Mouse (Mus musculus) large intestine, adult 2 months (tissue): ENCODE measurements around the gene Erich3. TPM values are rescaled to one million over a fixed set of nuclear protein-coding genes. Genes with fewer than 3 reads are reported as not detected.
"Not testable (repeated sequence)": the region's sequence is repeated elsewhere in the genome, so short reads cannot be mapped to it uniquely, and the experiment has no call there.

Experiments used
- DNase-seq: peaks from one replicate; pipeline ENCODE4 v3.0.0-alpha.2; 2012; ENCODE audit warnings: low read depth, low spot score
- WGBS: fragments of 180-500 bp; shearing (Covaris S2); methylation state at CpG from one replicate; pipeline ENCODE4 v1.1.7; 2018; 5-methylcytosine and 5-hydroxymethylcytosine counted together
- polyA plus RNA-seq: library from polyadenylated mRNA; depleted of rRNA; stranded (reverse); fragments of >200 nt; gene quantifications from 2 replicates; pipeline ENCODE4 v1.2.3, GENCODE M21; 2012; rRNA removed

The Erich3 gene
- 0.05 TPM in 1 of 2 replicates, not detected in the other for polyA plus RNA-seq

DNA sequence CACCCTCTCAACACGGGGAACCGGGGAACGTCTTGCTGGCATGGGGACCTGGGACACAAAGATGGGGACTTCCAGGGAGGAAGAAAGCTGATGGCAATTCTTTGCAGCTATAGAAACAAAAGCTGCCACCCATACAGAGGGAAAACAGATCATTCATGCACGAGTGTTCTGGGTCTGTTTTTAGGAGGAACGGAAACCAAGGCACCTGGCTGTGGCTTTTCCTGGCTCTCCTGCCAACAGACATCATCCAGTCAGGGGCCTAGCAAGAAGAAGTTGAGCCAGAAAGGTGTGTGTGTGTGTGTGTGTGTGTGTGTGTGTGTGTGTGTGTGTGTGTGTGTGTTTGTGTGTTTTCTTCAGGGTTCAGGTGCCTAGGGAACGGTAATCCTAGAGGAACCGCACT, at the start of gene Erich3:
Gene Erich3, plus strand, starts transcription at position 315 of the 400 bp plus-strand sequence.
- DNase-seq: no peak
- WGBS: 42% methylated on average over 7 of the region's 7 CpGs

DNA sequence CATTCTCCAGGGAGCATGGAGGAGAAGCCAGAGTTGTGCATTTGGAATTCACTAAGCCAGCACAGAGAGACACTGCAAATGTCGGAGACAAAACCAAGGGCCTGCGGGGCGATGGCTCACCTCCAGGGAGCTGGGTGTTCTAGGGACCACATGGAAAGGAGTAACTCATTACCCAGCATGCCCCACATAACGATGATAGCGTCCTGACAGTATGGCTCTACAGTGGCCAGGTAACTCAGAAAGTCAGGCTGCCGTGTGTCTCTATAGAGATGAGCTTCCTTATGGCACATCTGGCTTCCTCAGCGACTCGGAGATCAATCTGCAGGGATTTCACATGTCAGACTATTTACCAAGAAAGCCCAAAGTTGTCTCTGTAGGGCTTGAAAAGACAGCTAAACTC, 48.9 kb upstream of the Erich3 start:
- DNase-seq: no peak
- WGBS: 91% methylated on average over 8 of the region's 8 CpGs

DNA sequence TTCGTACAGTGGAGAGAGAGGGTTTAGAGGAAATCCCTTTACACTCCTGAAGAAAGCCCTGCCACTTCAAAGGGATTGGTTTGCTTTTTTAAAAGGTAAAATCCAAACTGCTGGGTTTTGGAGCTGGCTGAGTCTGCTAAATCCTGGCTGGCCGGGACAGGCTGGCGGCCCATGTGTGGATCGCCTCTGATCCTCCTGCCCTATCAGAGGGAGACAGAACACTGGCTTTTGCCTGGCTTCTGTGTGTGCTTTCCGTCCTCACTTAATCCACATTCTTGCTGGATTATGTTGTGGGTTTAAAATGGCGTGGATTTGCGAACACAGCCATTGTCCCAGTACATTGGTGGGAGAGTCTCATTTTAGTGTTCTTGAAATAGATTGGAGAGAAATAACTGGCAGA, 48.4 kb upstream of the Erich3 start:
- WGBS: 91% methylated on average over 7 of the region's 7 CpGs
- DNase-seq: no peak

DNA sequence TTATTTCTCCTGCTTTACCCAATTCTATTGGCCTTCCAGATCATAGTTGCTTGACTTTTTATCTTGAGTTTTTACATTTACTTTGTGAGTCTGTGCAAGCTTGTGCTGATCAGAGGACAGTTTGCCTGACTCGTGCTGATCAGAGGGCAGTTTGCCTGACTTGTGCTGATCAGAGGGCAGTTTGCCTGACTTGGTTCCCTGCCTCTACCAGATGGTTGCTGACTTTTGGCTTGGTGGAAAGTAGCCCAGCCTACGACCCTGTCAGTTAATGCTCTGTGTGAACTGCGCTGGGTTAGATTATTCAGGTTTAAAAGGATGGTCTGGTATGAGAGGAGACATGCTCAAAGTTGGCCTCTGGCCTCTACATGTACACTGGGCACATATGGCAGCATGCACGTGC, 47.6 kb upstream of the Erich3 start:
- WGBS: 88% methylated on average over 4 of the region's 4 CpGs
- DNase-seq: no peak

DNA sequence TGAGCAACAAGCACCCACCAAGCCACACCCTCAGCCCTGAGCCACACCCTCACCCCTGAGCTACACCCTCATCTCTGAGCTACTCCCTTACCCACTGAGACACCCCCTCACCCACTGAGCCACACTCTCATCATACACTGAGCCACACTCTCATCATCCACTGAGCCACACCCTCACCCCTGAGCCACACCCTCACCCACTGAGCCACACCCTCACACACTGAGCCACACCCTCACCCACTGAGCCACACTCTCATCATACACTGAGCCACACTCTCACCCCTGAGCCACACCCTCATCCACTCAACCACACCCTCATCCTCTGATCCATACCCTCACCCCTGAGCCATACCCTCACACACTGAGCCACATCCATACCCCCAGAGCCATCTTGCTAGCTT, 35.4 kb upstream of the Erich3 start:
- DNase-seq: no peak

DNA sequence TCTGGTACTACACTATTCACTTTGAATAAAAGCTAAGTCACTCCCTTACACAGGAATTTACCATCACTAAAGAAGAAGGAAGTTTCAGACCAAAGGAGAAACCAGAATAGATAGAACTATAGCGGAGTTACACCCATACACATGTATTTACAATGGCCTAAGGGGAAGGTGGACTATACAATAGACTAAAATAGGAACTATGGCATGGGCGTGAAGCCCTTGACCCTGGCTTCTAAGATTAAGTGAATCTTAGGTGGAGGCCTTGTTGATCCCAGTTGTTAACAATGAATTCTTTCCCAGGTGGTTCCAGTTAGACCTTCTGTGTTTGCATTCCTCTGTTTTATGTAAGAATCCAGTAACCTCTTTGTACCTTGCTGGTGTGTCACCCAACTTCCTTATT, 32.4 kb upstream of the Erich3 start:
- 43% methylated on average over 2 of the region's 2 CpGs for WGBS
- DNase-seq: not testable (repeated sequence)

DNA sequence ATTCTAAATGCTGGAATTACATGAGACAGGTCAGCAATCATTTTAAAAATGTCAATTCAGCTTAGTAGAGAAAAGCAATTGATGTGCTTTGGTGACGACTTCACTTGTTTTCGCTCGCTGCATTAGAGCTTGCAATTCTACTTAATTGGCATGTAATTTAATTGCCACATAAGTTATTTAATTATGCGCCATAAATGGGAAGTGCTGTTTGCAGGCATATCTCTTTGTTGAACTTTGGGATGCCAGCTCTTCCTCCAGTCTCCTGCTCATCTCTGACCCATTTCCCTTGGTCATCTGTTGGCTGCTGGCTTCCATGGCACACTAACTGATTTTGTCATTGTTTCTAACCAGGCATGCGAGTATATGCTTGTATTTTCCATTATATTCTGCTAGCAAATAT, 30.6 kb upstream of the Erich3 start:
- no peak for DNase-seq
- WGBS: 88% methylated on average over 5 of the region's 5 CpGs

DNA sequence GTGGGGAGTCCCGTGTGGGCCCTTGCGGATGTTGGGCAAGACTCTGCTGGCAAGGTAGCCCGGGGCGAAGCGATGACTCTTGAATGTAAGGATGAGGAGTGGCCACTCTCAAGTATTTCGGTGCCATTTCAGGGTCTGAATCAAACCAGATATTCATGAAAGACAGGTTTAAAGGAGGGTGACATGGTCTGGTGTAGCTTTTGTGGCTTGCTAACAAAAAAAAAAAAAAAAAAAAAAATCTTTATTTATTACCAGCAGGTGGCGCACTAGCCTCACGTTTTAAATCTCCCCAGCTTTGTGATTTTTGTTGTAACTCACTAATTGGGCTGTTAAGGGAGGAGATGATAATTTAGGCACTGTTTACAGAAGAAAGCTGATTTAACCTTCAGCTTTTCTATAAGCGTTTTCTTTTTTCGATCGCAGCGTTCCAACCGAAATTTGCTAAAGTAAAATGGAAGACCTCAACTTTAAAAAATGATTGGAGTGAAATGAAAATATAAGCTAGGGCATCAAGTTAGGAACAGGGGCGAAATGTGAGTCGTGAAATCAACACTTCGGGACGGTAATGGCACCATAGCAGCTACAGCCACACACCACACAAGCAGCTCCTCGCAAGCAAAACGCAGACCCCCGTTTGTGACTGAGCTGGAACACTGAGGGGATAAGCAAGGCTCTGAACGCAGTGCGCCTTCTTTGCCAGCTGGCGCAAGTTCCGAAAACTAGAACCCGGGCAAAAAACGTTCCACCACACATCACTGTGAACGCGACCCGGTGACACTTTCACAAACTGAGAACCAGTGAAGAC, 16.8 kb upstream of the Erich3 start:
- DNase-seq: no peak

DNA sequence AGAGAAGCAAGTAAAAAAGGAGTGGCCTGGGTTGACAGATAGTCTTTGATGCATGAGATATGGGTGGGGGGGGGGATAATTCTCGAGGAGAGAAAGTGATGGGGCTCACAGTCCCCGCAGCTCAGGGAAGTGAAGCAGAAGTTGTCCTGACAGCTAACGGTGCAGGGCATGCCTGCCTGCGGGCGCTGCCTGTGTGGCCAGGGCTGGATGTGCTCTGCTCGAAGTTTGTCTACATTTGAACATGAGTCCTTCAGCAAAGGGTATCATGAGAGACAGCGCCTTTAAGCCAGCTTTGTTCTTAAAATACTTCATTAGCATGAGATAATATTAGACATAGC, 16.2 kb upstream of the Erich3 start:
- no peak for DNase-seq
- WGBS: 58% methylated on average over 7 of the region's 7 CpGs

More for the DNA sequence above, 16.8 kb upstream of the Erich3 start:
- 44% methylated on average over 29 of the region's 29 CpGs for WGBS

DNA sequence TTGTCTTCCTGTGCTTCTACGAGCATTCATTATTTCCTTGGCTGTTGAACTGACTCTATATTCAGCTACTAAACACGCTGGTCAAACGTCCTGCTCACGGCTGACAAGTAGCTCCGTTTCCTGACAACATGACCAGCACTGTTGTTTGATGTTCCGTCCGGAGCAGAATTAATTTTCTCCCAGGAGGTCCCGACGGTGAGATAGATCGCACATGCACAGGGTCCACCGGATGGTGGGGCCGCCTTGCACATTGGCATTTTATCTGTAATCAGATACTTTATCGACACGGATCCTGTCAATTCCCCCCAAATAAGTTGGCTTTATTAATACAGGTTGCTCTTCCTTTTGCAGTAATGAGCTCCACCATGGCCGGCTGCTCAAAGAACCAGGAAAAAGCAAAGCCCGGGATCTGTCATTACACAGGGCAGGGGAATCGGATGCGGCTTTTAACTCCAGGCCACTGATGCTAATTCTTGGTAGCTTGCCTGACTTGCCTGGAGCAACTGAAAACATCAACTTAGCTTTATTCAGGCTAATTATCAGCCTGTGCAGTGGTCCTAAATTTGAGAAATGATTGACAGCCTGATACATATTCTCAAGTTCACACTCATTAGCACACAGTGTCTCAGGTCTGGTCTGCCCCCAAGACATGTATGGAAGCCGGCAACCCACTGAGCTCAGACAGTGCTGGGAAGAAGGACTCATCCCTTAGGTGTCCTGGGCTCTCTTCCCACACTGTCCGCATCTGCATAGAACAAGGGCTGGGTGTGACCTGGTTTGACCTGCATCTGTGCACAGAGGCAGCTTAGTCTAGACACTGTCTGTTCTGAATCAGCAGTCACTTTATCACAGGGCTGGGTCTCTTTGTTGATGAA, 14.0 kb upstream of the Erich3 start:
- WGBS: 83% methylated on average over 20 of the region's 20 CpGs
- no peak for DNase-seq

DNA sequence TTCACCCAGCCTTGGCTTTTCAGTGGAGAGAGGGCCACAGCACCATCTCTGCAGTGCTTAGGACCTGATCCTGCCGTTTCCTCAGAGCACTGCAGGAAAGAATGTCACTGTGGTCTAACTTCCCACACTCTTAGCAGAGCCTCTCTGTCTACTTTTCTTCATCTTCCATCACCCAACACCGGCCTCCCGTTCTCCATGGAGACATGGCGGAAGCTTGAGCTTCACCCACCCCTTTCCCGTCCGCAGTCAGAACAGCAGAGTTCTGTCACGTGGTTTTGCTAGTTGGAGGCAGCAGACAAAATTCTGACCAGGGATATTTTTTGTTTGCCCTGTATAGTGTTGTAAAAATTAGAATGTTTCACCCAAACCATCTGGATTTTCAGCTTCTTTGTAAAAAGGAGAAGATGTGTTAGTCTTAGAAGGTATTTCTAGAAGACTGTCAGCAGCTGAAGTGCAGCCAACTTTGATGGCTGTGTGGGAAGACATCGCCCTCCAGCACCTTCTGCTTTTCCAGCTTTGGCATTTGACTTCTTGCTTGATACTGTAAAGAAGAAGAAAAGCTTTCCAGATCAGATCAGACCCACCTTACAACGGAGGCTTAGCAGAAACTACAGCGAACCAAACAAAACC, 12.4 kb upstream of the Erich3 start:
- WGBS: 78% methylated on average over 10 of the region's 10 CpGs
- no peak for DNase-seq

DNA sequence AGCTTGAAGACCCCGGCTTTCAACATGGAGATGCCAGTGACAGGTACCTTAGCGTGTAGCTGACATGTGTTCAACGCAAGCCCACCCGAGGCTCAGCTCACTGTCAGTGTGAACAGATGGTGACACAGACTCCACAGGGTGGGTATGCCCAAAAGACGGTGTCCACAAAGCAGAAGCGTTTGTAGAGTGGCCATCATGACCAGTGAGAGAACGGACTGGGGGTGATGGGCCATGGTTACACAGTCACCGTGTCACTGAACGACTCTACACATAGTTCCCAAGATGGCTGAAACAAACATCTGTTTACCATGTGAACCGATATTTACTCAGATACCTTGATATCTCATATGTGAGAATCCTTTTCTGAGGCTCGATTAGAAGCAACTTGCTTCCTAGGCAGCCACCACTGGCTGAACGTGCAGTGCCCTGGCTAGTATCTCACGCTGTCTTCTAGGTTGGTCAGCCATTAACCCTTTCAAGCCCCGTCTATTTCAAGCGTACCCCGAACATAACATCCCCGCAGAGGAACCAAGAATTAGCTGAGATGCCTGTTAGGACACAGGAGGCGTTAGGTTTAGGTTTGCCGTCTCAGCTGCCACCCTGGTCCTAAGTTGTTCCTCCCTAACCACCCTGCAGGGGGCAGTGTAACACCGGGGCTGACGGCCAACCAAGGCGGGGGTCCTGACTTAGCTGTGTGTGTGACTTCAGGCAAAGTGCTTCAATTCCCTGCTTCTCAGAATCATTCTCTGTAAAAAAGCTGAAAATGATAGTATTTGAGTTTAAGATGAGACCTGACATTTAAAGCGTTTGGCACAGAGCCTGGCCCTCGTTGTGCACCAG, 10.9 kb upstream of the Erich3 start:
- no peak for DNase-seq
- 41% methylated on average over 24 of the region's 24 CpGs for WGBS

DNA sequence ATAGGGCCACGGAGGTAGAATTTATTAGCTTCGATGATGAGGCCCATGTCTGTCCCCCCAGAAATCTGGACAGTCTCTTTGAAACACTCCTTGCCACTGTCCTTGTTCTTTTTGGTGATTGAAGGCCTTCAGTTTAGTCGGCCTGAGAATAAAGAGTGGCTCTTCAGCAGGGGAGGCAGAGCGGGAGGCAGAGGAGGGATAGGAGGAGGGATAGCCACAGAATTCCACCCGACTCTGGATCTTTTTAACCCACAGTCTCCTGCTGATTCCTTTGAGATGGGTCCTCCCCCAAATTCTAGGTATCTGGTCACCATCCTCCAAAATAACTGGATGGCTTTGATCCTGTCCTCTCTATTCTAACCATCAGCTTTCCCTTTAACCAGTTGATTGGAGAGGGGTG, 10.2 kb upstream of the Erich3 start:
- WGBS: 53% methylated on average over 5 of the region's 5 CpGs
- DNase-seq: no peak

DNA sequence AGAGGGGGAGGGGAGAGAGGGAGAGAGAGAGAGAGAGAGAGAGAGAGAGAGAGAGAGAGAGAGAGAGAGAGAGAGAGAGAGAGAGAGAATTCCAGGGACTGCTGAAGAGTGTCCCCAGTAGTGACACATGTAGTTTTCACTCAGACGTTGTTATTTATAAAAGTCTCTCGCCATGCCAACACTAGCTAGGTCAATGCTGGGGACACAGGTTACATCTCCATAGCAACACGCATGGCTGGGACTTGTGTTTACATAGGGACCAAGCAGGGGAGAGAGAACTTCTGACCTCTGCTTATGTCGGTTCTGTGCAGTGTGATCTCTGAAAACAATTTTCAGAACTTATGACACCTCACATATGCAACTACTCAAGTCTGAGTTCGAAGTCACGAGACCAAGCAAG, 9.4 kb upstream of the Erich3 start:
- 44% methylated on average over 6 of the region's 6 CpGs for WGBS
- no peak for DNase-seq

DNA sequence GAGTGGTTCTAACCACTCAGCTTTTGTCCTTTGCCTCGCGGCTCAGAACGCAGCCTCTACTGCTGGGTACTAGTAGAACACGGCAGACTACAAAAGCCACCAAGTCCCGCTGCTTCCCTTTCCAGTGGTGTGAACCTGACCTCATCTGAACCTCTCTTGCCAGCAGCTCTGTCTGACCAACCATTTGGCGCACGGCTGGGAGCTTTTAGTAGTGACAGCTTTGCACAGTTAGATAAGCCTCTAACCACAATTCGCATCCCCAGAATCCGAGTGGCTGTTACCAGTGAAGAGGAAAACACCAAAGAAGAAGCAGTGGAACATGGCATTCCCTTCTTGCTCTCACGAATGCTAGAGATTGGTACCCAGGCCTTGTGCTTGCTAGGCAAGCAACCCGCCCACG, 8.8 kb upstream of the Erich3 start:
- no peak for DNase-seq
- 77% methylated on average over 12 of the region's 12 CpGs for WGBS

DNA sequence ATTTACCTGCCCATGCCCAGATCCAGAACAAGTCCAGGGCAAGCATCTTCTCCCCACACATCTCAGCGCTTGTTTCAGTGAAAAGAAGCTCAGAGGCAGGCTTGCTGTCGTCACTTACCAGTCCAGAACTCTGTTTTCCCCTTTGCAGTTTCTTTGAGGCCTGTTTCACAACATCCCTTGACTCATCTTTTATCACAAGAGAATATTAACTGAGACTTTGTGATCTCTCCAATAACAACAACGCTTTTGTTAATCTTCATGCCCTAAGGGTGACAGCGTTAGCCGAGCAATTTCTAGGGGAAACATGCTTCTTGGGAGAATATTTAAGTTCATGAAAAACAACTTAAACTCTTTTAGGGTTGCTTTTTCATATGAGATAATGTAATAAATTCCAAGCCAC, 7.9 kb upstream of the Erich3 start:
- 90% methylated on average over 5 of the region's 5 CpGs for WGBS
- no peak for DNase-seq

DNA sequence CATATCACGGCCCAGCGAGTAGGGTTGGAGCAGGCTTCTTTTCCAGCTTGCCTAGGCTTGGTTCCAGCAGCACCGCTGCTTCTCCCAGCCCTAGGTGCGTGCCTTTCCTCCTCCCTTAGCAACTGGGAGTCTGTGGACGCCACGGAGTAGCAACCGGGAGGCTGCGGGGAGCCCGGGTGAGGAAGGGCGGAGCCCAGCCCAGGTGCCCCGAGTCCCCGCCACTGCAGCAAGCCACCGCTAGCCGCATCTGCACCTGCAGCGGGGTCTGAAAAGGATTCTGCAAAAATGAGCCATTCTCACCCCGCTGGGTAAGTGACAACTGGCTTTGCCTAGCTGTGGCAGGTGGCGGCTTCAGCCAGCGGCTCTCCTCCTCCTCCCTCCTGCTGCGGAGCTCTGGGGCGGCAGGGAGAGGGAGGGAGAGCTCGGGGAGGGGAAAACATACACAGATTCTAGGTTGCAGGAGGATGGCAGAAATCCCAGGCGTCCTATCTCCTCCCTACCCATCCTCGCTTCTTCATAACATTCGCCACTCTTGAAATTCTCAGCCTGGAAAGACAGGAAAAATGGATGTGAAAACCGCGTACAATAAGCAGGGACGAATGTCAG, 420 bp downstream of the Erich3 start:
- WGBS: 8% methylated on average over 26 of the region's 27 CpGs
- no peak for DNase-seq

DNA sequence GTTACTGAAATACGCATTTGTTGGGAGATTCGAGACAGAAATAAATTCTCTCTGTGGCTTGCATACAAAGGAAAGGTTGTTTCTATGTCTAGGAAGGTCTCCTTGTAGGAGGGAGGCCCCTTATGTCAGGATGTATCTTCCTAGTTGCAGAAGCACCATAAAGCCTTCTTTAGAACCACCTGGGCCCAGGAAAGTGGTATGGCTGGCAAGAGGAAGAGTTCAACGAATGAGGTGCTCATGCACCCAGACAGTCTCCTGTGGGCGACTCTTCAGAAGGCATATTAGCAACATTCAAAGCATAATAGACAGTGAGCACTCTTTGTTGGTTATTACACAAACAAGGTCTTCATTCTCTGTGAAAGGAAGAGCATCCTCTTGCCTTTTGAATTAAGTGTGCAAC, 977 bp downstream of the Erich3 start:
- DNase-seq: no peak
- WGBS: 50% methylated on average over 4 of the region's 4 CpGs

DNA sequence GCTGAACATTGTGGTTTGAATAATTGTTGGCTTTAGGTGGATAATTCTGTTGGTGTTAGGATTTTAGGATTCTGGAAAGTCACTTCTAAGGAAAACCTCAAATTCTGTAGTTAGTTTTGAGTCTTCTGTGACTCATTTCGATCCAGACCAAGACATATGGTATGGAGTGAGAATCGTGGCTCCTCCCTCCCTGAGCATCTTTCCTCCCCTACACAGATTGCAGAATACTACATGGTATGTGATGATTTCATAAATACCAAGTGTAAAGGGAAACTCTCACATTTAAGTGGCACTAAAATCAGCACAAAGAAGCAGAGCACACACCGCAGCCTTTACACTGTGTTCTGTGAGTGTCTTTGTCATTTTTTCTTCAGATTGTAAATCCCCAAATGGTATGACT, 4.8 kb downstream of the Erich3 start:
- no peak for DNase-seq
- 80% methylated on average over 3 of the region's 3 CpGs for WGBS
